Mouse (Mus musculus) spleen, adult 2 months (tissue): ENCODE measurements around the gene Snd1.

Experiments
- CTCF ChIP-seq: fragments of 200-500 bp; IDR thresholded peaks from 2 replicates; pipeline ENCODE4 v1.5.1; 2011; ENCODE audit warnings: mild to moderate bottlenecking, inconsistent platforms; ENCODE audit not compliant: insufficient read depth, insufficient read length, insufficient replicate concordance; ENCODE audit errors: extremely low read depth
- POLR2A ChIP-seq: fragments of 200-500 bp; IDR thresholded peaks from 2 replicates; pipeline ENCODE4 v1.6.1; 2011; ENCODE audit warnings: low read depth, low read length, inconsistent platforms

- TF ChIP-seq CTCF (no peak), POLR2A (no peak)
Measured at GRCm38 (mm10) chr6:28554470-28554869, 79.5 kb downstream of the Snd1 start.
